Mouse (Mus musculus) layer of hippocampus, postnatal 25 days (tissue): Measurements from ENCODE around the gene Ankrd36. TPM values are rescaled to one million over a fixed set of nuclear protein-coding genes. Genes with fewer than 3 reads are reported as not detected.
"Not testable (repeated sequence)": the region's sequence is repeated elsewhere in the genome, so short reads cannot be mapped to it uniquely, and the experiment has no call there.

Source experiments
- DNase-seq, 2 experiments: peaks; one replicate each; pipeline ENCODE4 v3.0.0; 2022; ENCODE audit warnings: mixed read lengths in 2 of 2, low spot score in 1 of 2; ENCODE audit errors: extremely low spot score in 1 of 2
- total RNA-seq, 2 experiments: library from RNA; stranded (reverse); gene quantifications; 2 replicates each; pipeline ENCODE4 v1.2.3; 2021

Ankrd36 gene
- total RNA-seq, 2 experiments from 2014 or later, result not detected

- not testable (repeated sequence) for DNase-seq
These were observed 24.8 kb upstream of the Ankrd36 start for GRCm38 (mm10) chr11:5544709-5545108.

DNA sequence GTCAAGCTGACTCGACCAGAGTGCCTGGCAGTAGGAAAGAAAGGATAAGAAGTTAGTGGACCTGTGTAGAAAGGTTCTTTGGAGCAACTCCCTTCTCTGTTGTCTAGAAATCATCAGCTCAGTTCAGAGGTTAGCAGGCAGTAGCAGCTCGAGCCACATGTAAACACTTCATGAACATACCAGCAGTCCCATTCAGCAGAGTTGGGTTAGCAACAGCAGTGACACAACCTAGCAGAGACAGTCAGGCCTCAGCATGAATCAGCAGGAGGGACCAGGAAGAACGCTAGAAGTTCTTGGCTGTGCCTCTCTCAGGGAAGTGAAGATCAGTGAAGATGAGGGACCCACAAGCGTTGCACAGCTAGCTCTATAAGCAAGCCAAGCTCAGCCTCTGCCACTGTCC, 24.0 kb upstream of the Ankrd36 start:
- DNase-seq, result no peak

DNA sequence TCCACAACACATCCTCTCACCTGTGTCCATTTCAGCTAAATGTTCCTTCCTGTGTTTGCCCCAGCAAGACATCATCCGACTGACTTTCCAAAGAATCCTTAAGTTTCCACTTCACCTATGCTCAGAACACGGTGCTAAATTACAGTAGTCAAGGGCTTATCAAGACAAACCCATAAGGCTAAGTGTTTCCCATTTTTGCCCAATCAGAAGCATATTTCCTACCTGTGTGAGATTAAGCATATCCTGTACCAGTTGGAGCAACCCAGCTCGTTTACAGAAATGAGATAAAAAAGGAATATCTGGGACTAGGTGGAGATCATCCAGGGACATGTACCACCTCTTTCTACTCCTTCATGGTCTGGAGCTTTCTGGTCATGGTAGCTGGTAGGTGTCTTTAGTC, 22.8 kb upstream of the Ankrd36 start:
- DNase-seq, result no peak

DNA sequence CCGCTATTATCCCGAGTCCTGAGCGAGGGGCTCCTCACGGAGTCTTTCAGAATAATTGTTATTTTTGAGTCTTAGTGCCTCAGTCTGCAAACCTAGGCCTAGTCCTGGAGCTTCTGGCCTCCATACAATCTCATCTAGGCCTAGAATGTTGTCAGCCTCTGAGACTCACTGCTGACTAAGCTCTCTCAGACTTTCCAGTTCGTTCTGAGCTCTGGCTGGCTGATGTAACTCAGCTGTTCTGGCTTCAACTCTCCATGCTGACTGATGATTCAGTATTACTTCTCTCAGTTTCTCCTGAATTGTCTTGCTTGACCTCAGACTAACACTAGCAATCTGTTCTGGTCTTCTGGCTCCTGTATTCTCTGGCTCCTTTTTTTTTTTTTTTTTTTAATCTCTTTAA, 18.1 kb upstream of the Ankrd36 start:
- DNase-seq, result no peak

- no peak for DNase-seq
These were observed 17.6 kb upstream of the Ankrd36 start for GRCm38 (mm10) chr11:5551931-5552330.

- no peak for DNase-seq
These were observed 9.2 kb upstream of the Ankrd36 start for GRCm38 (mm10) chr11:5560273-5560672.

DNA sequence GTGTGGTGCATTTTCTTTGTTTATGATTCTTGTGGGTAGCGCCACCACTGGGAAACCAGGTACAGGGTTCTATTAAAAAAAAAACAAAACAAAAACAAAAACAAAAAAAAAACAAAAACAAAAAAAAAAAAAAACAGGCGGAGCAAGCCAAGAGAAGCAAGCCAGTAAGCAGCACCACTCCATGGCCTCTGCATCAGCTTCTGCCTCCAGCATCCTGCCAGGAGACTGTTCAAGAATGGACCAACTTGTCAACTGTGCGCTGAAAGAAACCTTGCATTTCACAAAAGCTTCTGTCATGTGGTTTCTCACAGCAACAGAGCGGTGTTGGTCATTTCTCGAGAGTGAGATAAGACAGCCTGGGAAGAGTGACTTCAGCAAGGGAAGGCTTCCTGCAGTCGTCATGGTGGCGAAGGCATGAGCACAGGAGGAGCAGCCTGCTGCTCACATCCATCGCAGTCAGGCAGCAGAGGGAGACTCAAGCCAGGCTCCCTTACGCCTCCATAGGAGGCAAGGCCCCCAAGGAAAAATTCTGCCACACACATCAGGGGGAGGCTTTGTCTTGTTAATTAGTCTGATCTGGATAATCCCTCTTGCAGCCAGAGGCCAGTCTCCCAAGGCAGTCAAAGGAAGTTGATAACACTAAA, 6.7 kb upstream of the Ankrd36 start:
- no peak for DNase-seq

- no peak for DNase-seq
These were observed 5.6 kb upstream of the Ankrd36 start for GRCm38 (mm10) chr11:5563898-5564297.

DNA sequence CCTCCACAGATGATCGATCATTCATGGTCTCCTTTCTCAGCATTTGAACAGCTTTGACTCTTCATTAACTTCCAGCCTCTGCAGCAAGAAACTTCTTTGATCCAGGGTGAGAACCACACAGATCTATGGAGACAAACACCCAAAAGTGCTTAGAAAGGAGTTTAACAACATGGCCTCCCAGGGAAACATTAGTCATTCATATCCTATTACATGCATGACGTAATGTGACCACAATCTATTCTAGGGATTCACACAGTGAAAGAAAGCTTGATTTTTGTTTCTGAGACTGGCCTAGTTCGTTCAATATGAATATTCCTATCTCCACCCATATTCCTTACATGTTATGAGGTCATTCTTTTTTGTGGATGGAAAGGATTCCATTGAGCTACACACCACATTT, 3.9 kb upstream of the Ankrd36 start:
- no peak for DNase-seq

GRCm38 (mm10) chr11:5566506-5566905, 3.0 kb upstream of the Ankrd36 start:
- DNase-seq, result no peak

DNA sequence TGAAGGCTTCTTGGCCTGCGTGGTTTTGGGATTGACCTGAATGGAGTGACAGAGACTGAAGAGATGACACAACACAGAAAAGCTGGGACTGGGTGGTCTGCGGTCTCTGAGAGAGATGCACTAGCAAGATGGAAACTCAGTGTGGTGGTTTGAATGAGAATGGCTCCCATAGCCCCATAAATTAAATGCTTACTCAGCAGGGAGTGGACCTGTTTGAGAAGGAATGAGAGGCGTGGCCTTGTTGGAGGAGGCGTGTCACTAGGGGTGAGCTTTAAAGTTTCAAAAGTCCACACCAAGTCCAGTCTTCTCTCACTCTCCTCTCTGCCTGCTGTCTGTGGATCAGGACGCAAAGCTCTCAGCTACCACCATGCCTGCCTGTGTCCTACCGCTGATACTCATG, 1.8 kb upstream of the Ankrd36 start:
- no peak for DNase-seq

DNA sequence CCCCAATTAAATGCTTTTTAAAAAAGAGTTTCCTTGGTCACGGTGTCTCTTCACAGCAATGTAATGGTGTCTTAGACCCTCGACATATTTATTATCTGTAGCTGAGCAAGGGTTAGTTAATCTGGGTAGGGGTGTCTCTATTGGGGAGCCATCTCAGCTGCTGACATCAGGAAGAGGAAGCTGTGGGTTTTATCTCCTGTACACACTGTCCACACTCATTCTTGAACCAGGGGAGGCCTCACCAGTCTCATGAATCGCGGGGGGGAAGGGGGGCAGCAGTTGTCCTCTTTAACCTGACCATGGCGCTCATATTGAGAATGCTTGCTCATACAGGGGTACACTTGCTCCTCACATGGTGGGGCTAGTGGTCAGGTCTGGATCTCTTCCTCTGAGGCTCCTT, 1.4 kb upstream of the Ankrd36 start:
- DNase-seq, result no peak

DNA sequence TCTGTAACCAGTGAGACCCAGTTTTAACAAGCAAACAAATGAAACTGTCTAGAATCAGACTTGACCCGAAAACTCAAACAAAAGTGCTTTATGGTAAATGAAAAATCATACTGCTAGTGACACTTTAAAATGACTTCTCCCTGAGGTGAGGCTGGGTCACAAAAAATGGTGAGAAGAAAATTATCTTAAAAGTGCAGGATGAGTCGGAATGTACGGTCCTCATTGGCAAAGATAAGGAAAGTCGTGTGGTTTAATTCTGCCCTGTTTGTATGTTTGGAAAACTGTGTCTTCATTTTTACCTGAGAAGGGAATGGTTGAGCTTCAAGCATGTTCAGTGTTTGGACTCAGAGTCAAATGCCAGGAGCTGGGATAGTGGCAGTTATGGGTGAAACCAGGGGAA, 2.4 kb downstream of the Ankrd36 start:
- no peak for DNase-seq

DNA sequence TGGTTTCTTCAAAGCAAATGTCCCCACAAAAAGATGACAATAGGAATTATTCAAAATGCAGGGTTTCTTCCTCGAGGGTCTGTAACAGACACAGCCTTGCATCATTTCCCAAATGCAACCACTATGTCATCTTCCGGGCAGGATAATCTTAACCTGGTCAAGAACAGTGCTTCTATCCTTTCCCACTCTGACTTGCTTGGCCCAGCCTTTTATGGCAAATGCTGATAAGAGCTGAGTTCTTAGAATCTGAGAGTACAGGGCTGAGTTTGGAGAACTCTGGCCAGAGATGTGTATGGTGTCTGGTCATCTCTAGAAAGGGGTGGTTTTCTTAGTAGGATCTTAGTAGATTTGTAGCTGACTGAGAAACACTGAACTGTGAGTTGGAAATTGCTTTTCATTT, 4.3 kb downstream of the Ankrd36 start:
- DNase-seq, result no peak

- no peak for DNase-seq
These were observed 5.6 kb downstream of the Ankrd36 start for GRCm38 (mm10) chr11:5575046-5575445.

DNA sequence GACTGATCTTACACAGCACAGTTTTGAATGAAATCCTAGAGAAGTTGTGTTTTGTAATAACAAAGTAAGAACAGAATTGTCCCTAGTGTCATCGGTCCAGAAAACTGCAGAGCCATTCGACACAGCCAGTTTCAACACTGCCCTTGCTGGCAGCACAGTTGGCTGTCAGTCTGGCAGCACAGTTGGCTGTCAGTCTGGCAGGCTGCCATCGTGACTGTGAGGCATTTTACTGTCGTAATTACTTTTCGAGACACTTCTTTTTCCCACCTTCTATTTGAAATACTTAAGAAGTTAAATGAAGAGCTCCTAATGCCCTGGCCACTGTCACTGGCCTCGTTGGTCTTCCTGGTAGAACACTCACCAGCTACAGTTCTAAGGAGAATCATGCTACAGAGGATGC, 22.9 kb downstream of the Ankrd36 start:
- peak in 1 of 2 experiments; percentile 62 for DNase-seq

DNA sequence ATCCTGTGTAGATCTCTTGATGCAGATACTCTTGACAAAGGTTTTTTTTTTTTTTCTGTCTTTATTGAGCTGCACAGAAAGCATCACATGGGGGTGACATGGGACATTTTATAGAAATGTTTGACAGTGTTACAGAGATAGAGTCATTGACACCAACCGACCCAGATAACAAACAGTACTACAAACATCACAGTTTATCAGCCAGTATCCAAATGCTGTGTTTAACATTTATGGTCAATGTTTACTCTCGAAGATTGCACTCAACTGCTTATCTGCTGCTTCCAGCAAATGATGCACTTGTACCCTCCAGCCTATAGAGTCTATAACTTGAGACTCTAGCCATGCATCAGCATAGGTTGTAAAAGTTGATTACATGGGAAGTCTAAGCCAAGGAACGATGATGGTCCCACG, 25.9 kb downstream of the Ankrd36 start:
- DNase-seq, result no peak

- no peak for DNase-seq
These were observed 26.3 kb downstream of the Ankrd36 start for GRCm38 (mm10) chr11:5595792-5596191.

- no peak for DNase-seq
These were observed 27.3 kb downstream of the Ankrd36 start for GRCm38 (mm10) chr11:5596756-5597155.

DNA sequence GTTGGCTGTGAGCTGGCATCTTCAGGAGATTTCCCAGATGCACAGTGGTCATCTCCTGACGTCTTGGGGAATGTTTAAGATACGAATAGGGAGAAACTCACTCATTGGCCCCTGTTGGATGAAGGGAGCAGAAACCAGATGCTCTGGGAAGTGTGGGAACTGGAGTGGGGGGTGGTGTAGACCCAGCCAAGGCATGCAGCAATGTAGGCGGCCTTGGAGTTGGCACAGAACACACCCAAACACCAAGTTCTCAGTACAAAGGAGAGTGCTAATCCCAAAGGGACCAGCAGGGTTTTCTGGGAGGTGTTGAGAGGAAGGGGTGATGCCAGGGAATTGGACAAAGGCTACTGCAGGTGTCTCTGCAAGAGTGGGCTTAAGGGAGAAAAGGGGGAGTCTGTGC, 35.9 kb downstream of the Ankrd36 start:
- no peak for DNase-seq

DNA sequence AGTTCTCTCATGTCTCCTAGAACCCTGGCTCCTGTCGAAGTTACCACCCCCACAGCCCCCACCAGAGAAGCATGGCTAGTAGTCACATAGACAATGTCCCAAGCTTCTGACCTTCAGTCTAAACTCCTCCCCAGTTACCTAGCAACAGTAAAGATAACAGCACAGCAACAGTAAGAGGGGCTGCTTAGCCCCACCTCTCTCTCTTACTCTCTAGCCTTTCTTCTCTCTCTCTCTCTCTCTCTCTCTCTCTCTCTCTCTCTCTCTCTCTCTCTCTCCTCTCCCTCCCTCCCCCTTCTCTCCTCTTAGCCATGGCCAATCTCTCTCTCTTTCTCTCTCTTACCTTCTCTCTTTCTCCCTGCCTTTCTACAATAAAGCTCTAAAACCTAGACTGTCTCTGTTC, 42.4 kb downstream of the Ankrd36 start:
- not testable (repeated sequence) for DNase-seq

DNA sequence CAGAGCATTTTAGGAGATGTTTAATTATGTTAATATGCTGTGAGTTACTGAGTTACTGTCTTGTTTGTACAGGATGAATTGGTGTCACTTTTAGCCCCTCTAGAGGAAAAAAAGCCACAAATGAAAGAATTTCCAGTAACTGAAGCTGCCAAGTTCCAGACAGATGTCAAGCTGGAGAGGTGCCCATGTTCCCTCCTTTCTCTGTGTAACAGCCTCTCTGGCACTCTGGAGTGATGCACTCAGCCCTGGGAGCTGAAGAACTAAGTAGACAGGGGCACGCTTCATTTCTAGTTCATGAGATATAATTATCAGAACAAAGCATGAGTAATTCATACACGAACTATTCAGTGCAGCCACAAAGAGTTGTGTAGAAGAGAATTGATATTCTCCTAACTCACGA, 45.0 kb downstream of the Ankrd36 start:
- DNase-seq, result peak in 1 of 2 experiments; percentile 23

DNA sequence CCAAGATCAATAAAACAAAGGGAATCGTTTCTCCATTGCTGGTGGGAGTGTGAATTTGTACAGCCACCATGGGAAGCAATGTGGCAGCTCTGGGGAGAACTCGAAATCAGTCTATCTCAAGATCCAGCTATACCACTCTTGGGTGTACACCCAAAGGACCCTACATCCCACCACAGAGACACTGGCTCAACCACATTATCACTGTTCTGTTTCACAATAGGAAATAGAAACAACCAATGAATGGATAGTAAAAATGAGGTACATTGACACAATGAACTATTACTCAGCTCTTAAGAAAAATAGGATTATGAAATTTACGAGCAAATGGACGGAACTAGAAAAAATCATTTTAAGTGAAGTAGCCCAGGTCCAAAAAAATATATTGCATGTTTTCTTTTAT, 55.6 kb downstream of the Ankrd36 start:
- DNase-seq, result no peak
